Mouse (Mus musculus) kidney, postnatal 14 days (tissue): Measurements from ENCODE around the gene Tssk6.

Experiments
- DNase-seq: peaks from one replicate; pipeline ENCODE4 v3.0.0; 2022; ENCODE audit warnings: mixed read lengths

The Tssk6 gene

GRCm38 (mm10) chr8:69902163-69903062, at the start of gene Tssk6, which contains the start of the genes Ndufa13 and Yjefn3:
Tssk6 (plus strand) TSS chr8:69902184.
Ndufa13 (minus strand) TSS chr8:69902558.
Yjefn3 (minus strand) TSS chr8:69902712.
- no peak for DNase-seq

- DNase-seq, result no peak
Measured at GRCm38 (mm10) chr8:69853869-69854268, 48.1 kb upstream of the Tssk6 start.

GRCm38 (mm10) chr8:69860807-69861206, 41.2 kb upstream of the Tssk6 start:
- no peak for DNase-seq

GRCm38 (mm10) chr8:69861251-69861650, 40.7 kb upstream of the Tssk6 start:
- DNase-seq, result no peak

GRCm38 (mm10) chr8:69863387-69864020, 38.5 kb upstream of the Tssk6 start:
- no peak for DNase-seq

- DNase-seq, result no peak
Measured at GRCm38 (mm10) chr8:69864180-69864579, 37.8 kb upstream of the Tssk6 start.

GRCm38 (mm10) chr8:69867696-69868326, 34.2 kb upstream of the Tssk6 start:
- no peak for DNase-seq

GRCm38 (mm10) chr8:69870003-69870765, 31.8 kb upstream of the Tssk6 start:
- DNase-seq, result no peak

GRCm38 (mm10) chr8:69870907-69871306, 31.1 kb upstream of the Tssk6 start:
- DNase-seq, result no peak

GRCm38 (mm10) chr8:69874155-69874554, 27.8 kb upstream of the Tssk6 start:
- peak; percentile 64 for DNase-seq

GRCm38 (mm10) chr8:69874654-69875053, 27.3 kb upstream of the Tssk6 start:
- no peak for DNase-seq

GRCm38 (mm10) chr8:69876097-69876496, 25.9 kb upstream of the Tssk6 start:
- DNase-seq, result no peak

GRCm38 (mm10) chr8:69876967-69877366, 25.0 kb upstream of the Tssk6 start:
- DNase-seq, result no peak

GRCm38 (mm10) chr8:69877396-69877795, 24.6 kb upstream of the Tssk6 start:
- no peak for DNase-seq

GRCm38 (mm10) chr8:69877992-69878391, 24.0 kb upstream of the Tssk6 start:
- no peak for DNase-seq

GRCm38 (mm10) chr8:69879678-69880077, 22.3 kb upstream of the Tssk6 start:
- DNase-seq, result no peak

GRCm38 (mm10) chr8:69880841-69881240, 21.1 kb upstream of the Tssk6 start:
- no peak for DNase-seq

- DNase-seq, result no peak
Measured at GRCm38 (mm10) chr8:69881261-69881865, 20.6 kb upstream of the Tssk6 start.

GRCm38 (mm10) chr8:69882021-69882756, 19.8 kb upstream of the Tssk6 start:
- DNase-seq, result peak; percentile 88

- DNase-seq, result no peak
Measured at GRCm38 (mm10) chr8:69882833-69883600, 19.0 kb upstream of the Tssk6 start.

GRCm38 (mm10) chr8:69884141-69884540, 17.8 kb upstream of the Tssk6 start:
- DNase-seq, result no peak
